Mouse (Mus musculus): ENCODE measurements around the gene Mcm2. TPM values are rescaled to one million over a fixed set of nuclear protein-coding genes. Genes with fewer than 3 reads are reported as not detected.

Mcm2 gene
- polyA plus RNA-seq, 1 experiment, result 45.7 TPM

DNA sequence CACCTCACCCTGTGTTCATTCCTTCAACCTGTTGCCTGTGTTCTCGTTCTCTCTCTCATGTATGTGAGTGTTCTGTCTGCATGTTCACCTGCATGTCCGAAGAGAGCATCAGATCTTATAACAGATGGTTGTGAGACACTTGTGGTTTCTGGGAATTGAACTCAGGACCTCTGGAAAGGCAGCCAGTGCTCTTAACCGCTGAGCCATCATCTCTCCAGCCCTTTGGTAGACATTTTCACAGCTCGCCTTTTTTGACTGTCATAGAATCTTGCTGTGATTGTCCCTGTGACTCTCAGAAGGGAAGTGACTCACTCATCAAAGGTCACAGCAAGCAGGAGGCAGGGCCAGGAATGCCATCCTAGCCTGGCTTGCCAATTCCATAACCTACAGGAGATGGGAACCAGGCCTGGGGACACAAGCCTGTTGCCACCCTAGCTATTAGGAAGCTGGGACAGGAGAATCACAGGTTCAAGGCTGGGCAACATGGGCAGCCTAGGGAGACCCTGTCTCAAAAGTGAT lies 5.9 kb upstream of the Mcm2 start:
- no peak for TF ChIP-seq POLR2A (IDR thresholded peaks at IDR 0.05; ENCODE audit: borderline replicate concordance, extremely low read depth, insufficient read depth, insufficient read length, poor library complexity, severe bottlenecking)
- TF ChIP-seq CTCF (IDR thresholded peaks at IDR 0.05; ENCODE audit: borderline replicate concordance, extremely low read depth, insufficient read depth, insufficient read length), result no peak
- no peak for DNase-seq (ENCODE audit: low read depth)

DNA sequence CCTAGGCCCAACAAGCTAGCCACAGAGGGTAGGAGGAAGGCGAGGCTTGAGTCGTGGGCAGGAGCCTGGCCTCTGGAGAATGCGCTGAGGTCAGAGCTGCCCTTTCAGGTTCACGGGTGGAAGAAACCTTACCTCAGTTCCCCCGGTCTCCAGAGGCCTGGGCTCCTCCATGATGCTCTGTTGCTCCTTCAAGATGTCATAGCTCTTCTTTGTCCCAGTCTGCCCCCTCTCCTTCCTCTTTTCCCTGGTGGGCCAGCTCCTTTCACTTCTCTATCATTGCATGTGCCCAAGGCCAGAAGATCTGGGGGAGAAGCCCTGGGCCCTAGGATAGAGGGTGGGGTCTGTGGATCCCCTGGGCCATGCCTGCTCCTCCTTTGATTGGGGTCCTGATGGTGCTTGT lies 5.1 kb upstream of the Mcm2 start:
- no peak for DNase-seq (ENCODE audit: low read depth)
- TF ChIP-seq POLR2A (IDR thresholded peaks at IDR 0.05; ENCODE audit: borderline replicate concordance, extremely low read depth, insufficient read depth, insufficient read length, poor library complexity, severe bottlenecking) (no peak), CTCF (IDR thresholded peaks at IDR 0.05; ENCODE audit: borderline replicate concordance, extremely low read depth, insufficient read depth, insufficient read length) (no peak)

DNA sequence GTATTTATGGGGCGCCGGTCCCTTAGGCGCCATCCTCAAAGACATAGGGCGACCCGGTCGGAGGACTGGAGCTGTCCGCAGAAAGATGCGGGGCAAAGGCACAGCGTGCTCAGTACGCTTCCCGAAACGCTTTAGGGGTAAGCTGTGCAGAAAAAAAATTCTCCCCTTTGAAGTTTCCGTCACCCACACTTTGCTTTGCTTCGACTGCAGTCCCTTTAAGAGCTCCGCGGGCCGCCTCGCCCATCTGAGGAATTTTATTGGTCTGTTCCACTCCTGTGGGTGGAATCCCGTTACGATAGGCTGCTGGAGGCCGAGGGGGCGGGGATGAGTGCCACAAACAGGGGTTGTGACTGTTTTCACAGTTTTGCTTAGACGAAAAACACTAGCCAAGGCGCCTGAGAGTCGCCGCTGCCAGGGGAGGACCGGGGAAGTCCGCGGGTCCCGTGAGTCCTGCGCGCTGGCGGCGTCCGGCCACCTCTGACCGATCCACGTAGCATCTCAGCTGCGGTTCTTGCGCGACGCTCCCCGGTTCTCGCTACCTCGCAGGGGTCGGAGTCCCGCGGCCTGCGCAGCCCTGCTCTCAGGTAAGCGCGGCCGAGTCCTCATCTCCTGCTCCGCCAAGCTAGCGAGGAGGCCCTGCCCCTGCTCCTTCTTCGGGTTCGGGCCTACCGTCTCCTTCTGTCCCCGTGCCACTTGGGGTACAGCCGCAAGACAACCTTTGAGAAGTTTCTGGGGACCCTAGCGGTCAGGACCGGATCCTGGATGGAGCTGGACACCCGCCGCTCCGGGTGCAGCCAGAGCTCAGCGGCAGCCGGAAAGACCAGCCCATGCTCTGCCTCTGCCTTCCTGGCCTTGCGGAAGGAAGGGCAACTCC lies 3.6 kb upstream of the Mcm2 start, which contains the start of gene Tpra1:
TSS of gene Tpra1 (plus strand) at position 305 of the 874 bp plus-strand sequence.
- TF ChIP-seq POLR2A (IDR thresholded peaks at IDR 0.05; ENCODE audit: borderline replicate concordance, extremely low read depth, insufficient read depth, insufficient read length, poor library complexity, severe bottlenecking) (no peak), CTCF (IDR thresholded peaks at IDR 0.05; ENCODE audit: borderline replicate concordance, extremely low read depth, insufficient read depth, insufficient read length) (no peak)
- peak; percentile 99 for DNase-seq (ENCODE audit: low read depth)

DNA sequence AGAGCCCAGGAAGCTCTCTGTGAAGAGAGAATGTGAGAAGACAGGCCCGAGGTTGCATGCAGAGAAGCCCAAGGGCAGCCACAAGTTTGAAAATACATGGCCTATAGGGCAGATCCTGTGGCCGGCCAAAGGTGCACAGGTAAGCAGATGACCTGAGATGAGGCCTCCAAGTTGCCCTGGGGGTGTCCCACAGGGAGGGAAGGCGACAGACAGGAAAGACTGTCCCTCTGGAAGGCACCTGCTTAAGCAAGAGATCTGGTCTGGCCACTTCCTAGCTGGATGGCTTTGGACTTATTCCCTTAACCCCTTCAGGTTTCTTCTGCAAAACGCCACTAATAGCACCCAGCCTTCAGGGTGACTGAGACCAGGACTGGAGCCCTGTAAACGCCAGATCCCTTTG lies 2.9 kb upstream of the Mcm2 start:
- DNase-seq (ENCODE audit: low read depth), result peak; percentile 38
- TF ChIP-seq CTCF (IDR thresholded peaks at IDR 0.05; ENCODE audit: borderline replicate concordance, extremely low read depth, insufficient read depth, insufficient read length) (no peak), POLR2A (IDR thresholded peaks at IDR 0.05; ENCODE audit: borderline replicate concordance, extremely low read depth, insufficient read depth, insufficient read length, poor library complexity, severe bottlenecking) (no peak)

DNA sequence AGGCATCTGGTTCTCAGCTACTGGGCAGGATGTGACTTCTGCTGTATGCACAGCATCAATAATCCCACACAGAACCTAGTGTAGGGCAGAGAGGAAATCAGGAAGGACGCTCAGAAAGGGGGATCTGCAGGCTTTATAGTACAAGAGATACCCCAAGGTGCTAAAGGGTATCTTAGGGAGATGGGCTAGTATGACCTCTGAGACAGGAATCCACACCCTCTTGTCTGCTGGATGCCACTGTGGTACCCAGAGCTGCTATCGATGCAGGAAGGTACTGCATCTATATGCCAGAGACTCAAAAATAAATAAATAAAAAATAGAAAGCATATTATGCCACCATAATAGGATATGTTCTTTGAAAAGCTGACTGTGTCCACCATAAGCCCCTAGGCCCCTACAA lies 1.0 kb upstream of the Mcm2 start:
- no peak for DNase-seq (ENCODE audit: low read depth)
- no peak for TF ChIP-seq POLR2A (IDR thresholded peaks at IDR 0.05; ENCODE audit: borderline replicate concordance, extremely low read depth, insufficient read depth, insufficient read length, poor library complexity, severe bottlenecking)

DNA sequence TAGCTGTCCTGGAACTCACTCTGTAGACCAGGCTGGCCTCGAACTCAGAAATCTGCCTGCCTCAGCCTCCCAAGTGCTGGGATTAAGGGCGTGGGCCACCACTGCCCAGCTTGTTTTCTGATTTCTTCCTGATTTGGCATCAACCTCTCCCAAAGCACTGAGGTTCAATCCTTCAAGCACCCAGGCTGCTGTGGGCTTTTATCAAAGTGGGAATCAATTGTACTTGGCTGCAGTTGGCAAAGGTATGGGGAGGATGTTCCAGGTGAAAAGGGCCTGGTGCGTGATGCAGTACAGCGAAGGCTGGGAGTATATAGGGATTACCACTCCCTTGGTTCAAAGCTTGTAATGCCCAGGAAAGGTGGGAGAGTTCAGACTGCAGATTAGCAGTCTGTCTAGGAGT lies 506 bp upstream of the Mcm2 start:
- no peak for TF ChIP-seq CTCF (IDR thresholded peaks at IDR 0.05; ENCODE audit: borderline replicate concordance, extremely low read depth, insufficient read depth, insufficient read length)
- TF ChIP-seq POLR2A (IDR thresholded peaks at IDR 0.05; ENCODE audit: borderline replicate concordance, extremely low read depth, insufficient read depth, insufficient read length, poor library complexity, severe bottlenecking), result no peak
- no peak for DNase-seq (ENCODE audit: low read depth)

DNA sequence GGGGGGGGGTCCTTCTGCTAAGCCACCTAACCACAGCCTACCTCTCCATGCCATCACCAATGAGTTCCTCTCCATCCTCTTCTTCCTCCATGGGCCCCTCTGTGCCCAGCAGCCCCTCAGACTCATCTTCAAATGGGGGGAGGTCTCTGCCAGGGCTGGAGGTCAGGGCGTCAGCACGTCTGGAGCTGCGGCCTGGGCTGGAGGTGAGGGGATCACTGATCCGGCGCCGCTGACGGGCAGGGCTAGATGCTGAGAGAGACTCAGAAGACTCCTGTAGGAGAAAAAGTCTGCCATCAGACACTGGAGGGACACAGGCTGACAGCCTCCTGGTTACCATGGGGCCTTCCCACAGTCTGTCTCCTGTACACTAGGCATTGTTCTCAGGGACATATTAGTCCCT lies 1.3 kb downstream of the Mcm2 start:
- no peak for DNase-seq (ENCODE audit: low read depth)
- no peak for TF ChIP-seq POLR2A (IDR thresholded peaks at IDR 0.05; ENCODE audit: borderline replicate concordance, extremely low read depth, insufficient read depth, insufficient read length, poor library complexity, severe bottlenecking)
- TF ChIP-seq CTCF (IDR thresholded peaks at IDR 0.05; ENCODE audit: borderline replicate concordance, extremely low read depth, insufficient read depth, insufficient read length), result no peak

DNA sequence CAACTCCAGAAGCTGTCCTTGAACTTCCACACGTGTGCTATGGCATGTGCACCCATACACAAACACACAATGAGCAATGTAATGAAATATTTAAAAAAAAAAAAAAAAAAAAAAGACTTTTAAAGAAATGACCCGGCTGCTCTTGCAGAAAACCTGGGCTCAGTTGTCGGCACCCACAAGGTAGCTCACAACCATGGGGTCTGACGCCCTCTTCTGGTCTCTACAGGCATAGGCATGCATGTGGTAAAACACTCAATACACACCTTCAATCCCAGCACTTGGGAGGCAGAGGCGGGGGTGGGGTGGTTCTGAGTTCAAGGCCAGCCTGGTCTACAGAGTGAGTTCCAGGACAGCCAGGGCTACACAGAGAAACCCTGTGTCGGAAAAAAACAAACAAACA lies 2.6 kb downstream of the Mcm2 start:
- DNase-seq (ENCODE audit: low read depth), result no peak
- TF ChIP-seq POLR2A (IDR thresholded peaks at IDR 0.05; ENCODE audit: borderline replicate concordance, extremely low read depth, insufficient read depth, insufficient read length, poor library complexity, severe bottlenecking), result no peak
- TF ChIP-seq CTCF (IDR thresholded peaks at IDR 0.05; ENCODE audit: borderline replicate concordance, extremely low read depth, insufficient read depth, insufficient read length), result no peak

DNA sequence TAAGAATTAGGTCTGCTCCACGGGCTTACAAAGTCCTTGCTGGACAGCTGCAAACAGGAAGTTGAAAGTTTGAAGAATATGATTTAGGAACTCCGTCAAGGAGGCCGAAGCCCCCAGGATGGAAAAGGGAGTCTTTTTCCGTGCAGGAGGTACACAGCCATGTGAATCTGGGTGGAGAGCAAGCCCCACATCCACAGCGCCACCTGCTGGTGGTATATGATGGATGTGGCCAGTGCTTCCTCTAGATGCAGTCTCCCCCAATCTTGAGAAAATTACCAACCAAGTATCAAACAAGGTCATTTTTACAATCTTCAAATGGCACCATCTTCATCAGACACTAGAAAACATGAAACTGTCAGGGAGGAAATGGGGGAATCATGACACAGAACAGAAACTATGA lies 5.0 kb downstream of the Mcm2 start:
- TF ChIP-seq CTCF (IDR thresholded peaks at IDR 0.05; ENCODE audit: borderline replicate concordance, extremely low read depth, insufficient read depth, insufficient read length) (peak; percentile 89), POLR2A (IDR thresholded peaks at IDR 0.05; ENCODE audit: borderline replicate concordance, extremely low read depth, insufficient read depth, insufficient read length, poor library complexity, severe bottlenecking) (no peak)
- DNase-seq (ENCODE audit: low read depth), result peak; percentile 75

DNA sequence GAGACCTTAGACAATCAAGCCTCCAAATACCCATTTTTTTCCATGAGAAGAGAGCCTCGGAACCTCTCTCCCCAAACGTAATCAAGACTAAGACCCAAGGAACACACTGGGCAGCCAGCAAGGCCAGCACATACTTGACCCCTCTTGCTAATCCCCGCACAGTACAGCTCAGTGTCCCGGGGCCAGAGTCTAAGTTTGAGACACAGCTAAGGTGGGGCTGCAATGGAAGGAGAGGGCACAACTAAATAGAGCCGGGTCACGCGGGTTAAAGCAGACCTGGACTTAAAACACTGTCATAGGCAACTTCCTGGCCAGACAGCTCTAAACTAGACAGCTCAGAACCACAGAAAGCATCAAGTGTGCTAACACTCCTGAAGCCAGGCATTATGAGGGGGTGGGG lies 7.7 kb downstream of the Mcm2 start:
- DNase-seq (ENCODE audit: low read depth), result no peak
- TF ChIP-seq CTCF (IDR thresholded peaks at IDR 0.05; ENCODE audit: borderline replicate concordance, extremely low read depth, insufficient read depth, insufficient read length), result no peak
- TF ChIP-seq POLR2A (IDR thresholded peaks at IDR 0.05; ENCODE audit: borderline replicate concordance, extremely low read depth, insufficient read depth, insufficient read length, poor library complexity, severe bottlenecking), result no peak

DNA sequence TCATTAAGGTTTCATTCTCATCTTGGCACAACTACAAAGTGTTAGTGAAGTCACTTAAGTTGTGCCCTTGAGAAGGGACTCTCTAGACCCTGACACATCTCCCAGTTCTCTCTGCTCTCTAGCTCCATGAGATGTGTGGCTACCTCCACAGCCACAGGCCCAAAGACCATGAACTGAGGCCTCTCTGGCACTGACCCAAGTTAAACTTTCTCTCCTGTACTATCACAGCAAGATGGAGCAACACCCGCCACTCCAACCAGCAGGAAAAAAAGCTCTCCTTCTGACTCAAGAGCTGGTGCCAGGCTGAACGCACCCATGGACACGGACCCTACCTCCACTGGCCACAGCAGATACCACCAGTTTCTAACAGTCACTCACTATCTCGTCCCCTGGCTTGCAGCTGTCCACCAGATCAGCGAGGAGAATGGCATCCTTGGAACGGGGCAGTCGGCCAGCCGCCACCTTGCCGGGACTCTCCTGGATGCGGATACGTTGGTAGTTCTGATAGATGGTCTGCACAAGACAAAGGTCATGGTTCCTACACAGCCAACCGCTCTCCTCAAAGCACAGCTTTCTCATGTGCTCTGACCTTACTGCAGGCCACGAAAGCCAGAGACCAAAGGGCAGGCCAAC lies 9.1 kb downstream of the Mcm2 start:
- TF ChIP-seq CTCF (IDR thresholded peaks at IDR 0.05; ENCODE audit: borderline replicate concordance, extremely low read depth, insufficient read depth, insufficient read length), result no peak
- no peak for TF ChIP-seq POLR2A (IDR thresholded peaks at IDR 0.05; ENCODE audit: borderline replicate concordance, extremely low read depth, insufficient read depth, insufficient read length, poor library complexity, severe bottlenecking)
- no peak for DNase-seq (ENCODE audit: low read depth)

All from brain, embryonic 14.5 days (tissue).